Mouse (Mus musculus): ENCODE data around the gene Styk1.

- TF ChIP-seq CTCF (IDR thresholded peaks at IDR 0.05; ENCODE audit: low read depth): no peak
- no peak for TF ChIP-seq EP300 (IDR thresholded peaks at IDR 0.05; ENCODE audit: low read depth)
These were observed 6.1 kb upstream of the Styk1 start for GRCm38 (mm10) chr6:131359543-131359942.
